Mouse (Mus musculus) sigmoid colon, adult 10 weeks (tissue): ENCODE measurements around the gene Cdt1. TPM values are rescaled to one million over a fixed set of nuclear protein-coding genes. Genes with fewer than 3 reads are reported as not detected.

ENCODE experiments used
- polyA plus RNA-seq: library from polyadenylated mRNA; stranded (reverse); fragments of 350-450 nt; fragmentation: Illumina TruSeq; extraction: RNeasy Lipid Tissue Mini Kit (QIAGEN cat#74804); gene quantifications from one replicate; pipeline ENCODE4 v1.2.3, GENCODE M21; 2014; ENCODE audit warnings: low read depth, low replicate concordance

Cdt1 gene
- 1.1 TPM for polyA plus RNA-seq

GRCm38 (mm10) chr8:122567361-122568108 is at the start of gene Cdt1:
Cdt1 (plus strand) TSS chr8:122568015.

GRCm38 (mm10) chr8:122551265-122552051 is 16.4 kb upstream of the Cdt1 start, which contains the start of gene Piezo1:
Piezo1 (minus strand) TSS chr8:122551329.

GRCm38 (mm10) chr8:122576648-122577022 is 8.8 kb downstream of the Cdt1 start, which contains the start of gene Aprt:
Aprt (minus strand) TSS chr8:122576909.

GRCm38 (mm10) chr8:122611295-122612133 is 43.7 kb downstream of the Cdt1 start, which contains the start of the genes Galns and Trappc2l:
Galns (minus strand) TSS chr8:122611463.
Trappc2l (plus strand) TSS chr8:122611640.

GRCm38 (mm10) chr8:122622727-122623126 is 54.9 kb downstream of the Cdt1 start, which contains the start of gene Pabpn1l:
Pabpn1l (minus strand) TSS chr8:122622739.

Other genes starting within 250 kb of the Cdt1 start
- gene Trhr2, start 207.3 kb upstream of the Cdt1 start, polyA plus RNA-seq: not detected
- 17.9 TPM for gene Zc3h18, start 191.4 kb upstream of the Cdt1 start, polyA plus RNA-seq
- not detected for gene Il17c, start 146.0 kb upstream of the Cdt1 start, polyA plus RNA-seq
- gene Cyba, start 135.1 kb upstream of the Cdt1 start, polyA plus RNA-seq: not detected
- gene Mvd, start 124.6 kb upstream of the Cdt1 start, polyA plus RNA-seq: not detected
- gene Snai3, start 107.3 kb upstream of the Cdt1 start, polyA plus RNA-seq: not detected
- 12.9 TPM for gene Rnf166, start 92.0 kb upstream of the Cdt1 start, polyA plus RNA-seq
- gene Ctu2, start 91.9 kb upstream of the Cdt1 start, polyA plus RNA-seq: 0.16 TPM
- gene Piezo1, start 16.7 kb upstream of the Cdt1 start, polyA plus RNA-seq: 1.8 TPM
- gene Aprt, start 8.9 kb downstream of the Cdt1 start, polyA plus RNA-seq: not detected
- 1.5 TPM for gene Galns, start 43.4 kb downstream of the Cdt1 start, polyA plus RNA-seq
- 4.2 TPM for gene Trappc2l, start 43.6 kb downstream of the Cdt1 start, polyA plus RNA-seq
- gene Pabpn1l, start 54.7 kb downstream of the Cdt1 start, polyA plus RNA-seq: not detected
- 7.2 TPM for gene Cbfa2t3, start 131.1 kb downstream of the Cdt1 start, polyA plus RNA-seq
- gene Acsf3, start 207.5 kb downstream of the Cdt1 start, polyA plus RNA-seq: 0.82 TPM